Mouse (Mus musculus) cerebellum, adult 9-10 months (tissue): ENCODE measurements at regions not wholly inside any gene's neighbourhood (a gene's known extent, or its start where the extent isn't known, plus 50 kb on each side); places are given as distances from the start of the nearest gene placed in this dataset.

Experiments
- DNase-seq: peaks from one replicate; pipeline ENCODE4 v3.0.0; 2022

DNA sequence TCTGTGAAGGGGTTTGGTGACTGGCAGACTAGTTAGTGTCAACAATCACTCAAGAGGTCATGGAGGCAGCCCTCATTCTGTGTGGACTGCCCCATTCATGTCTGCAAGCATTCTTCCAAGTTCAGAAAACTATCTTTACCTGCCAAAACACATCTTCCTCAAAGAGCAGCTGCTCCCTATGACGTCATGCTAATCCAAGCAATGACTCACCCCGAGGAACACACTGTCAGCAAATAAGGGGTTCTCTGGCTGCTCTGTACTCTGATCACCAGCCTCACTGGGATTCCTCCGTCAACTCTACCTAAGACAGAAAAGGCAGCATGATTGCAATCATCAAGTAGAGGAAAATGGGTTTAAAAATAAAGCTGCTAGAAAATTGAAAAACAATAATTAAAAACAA lies 165.4 kb upstream of the Nabp1 start:
- DNase-seq = no peak

- DNase-seq = no peak
Measured at GRCm38 (mm10) chr1:51638519-51639302, 160.5 kb upstream of the Nabp1 start.

- peak; percentile 41 for DNase-seq
Measured at GRCm38 (mm10) chr1:51635881-51636515, 157.8 kb upstream of the Nabp1 start.

DNA sequence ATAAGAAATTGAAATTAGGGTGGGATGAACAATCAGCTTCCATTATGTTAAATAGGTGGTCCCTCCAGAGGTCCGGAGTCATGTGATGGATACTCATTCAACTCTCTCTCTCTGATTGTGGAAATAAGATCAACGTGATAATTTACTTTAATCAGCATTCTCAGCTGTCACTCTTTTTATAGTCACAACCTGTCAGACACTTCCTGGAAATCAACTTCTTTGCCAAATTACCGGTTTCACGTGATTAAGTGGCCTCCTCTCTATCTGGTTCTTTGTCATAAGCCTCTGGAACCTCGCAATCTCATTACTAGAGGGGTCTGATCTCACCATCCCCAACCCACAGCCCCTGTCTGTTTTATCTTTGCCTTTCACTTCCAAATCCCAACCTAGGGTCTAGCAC lies 155.6 kb upstream of the Nabp1 start:
- DNase-seq = no peak

DNA sequence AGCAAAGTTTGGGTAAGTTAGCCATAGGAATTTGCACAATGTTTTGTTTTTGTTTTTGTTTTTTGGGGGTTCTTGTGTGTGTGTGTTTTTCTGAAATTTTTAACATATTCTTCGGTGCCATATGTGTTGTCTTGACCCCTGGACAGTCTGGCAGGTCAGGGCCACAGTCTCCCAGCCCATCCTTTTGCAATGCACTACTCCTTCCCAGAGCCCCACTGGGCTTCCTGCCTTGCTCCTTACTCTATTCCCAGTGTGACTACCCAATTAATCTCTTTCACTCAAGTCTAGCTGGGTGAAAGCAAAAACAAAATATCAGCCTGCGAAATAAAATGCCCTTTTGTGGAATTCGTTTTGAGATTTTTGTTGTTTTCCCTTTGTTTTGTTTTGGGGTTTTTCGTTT lies 154.6 kb upstream of the Nabp1 start:
- no peak for DNase-seq

GRCm38 (mm10) chr1:51629848-51630247 lies 151.6 kb upstream of the Nabp1 start:
- peak; percentile 47 for DNase-seq

DNA sequence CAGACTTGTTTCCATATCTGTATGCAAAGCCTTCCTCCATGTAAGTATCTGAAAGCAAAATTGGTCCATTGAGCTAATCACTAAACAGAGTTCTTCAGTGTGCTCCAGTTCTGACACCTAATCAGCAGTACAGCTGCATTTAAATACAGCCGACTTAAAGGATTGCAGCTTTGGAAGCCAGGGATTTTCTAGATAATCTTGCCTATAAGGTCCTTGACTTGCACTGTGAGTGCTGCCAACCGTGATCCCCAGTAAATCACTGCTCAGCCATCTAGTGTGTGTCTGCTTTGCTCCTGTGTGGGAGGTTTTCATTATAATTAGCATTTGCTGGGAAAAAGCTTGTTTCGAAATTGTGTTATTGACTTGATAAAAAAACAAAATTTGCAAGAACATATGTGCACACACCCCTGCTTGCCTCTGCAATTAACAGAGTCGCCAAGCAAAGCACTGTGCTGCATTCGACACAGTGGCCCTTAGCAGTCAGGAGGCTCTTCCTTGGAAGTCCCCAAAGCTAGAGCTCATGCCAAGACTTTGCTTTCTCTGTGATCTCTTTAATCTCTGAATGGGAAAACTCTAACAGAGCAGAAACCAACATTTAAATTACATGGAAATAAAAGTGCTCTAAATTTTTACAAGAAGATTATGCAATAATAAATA lies 150.0 kb upstream of the Nabp1 start:
- no peak for DNase-seq

- DNase-seq = no peak
Measured at GRCm38 (mm10) chr1:51626303-51626702, 148.1 kb upstream of the Nabp1 start.

DNA sequence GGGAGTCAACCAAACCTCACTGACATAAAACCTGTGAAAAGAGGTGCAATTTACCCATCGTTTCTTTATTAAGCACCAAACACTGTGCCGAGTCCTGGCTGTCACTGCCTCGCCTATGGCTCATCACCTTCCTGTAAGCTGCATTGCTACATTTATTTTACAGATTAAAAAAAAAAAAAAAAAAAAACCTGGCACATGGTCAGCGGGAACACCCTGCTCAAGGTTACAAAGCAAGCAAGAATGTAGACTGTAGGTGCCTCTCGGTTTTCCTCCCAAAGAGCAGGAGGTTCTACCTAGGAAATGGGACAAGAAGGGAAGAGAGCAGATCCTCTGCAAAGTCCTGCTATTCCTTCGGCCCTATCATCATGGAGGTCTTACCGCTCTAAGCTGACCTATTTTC lies 146.9 kb upstream of the Nabp1 start:
- no peak for DNase-seq

DNA sequence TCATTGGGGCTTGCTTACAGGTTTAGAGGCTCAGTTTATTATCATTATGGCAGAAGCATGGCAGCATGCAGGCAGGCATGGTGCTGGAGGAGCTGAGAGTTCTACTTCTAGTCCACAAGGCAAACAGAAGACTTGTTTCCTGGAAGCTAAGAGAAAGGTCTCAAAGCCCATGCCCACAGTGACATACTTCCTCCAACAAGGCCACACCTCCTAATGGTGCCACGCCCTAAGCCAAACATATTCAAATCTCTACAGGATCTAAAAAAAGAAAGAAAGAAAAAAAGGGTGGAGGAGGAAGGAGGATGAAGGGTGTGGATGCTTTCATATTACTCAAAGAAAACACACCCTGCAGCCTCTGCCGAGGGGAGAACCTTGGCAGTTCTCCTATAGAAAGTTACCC lies 146.3 kb upstream of the Nabp1 start:
- DNase-seq = no peak

DNA sequence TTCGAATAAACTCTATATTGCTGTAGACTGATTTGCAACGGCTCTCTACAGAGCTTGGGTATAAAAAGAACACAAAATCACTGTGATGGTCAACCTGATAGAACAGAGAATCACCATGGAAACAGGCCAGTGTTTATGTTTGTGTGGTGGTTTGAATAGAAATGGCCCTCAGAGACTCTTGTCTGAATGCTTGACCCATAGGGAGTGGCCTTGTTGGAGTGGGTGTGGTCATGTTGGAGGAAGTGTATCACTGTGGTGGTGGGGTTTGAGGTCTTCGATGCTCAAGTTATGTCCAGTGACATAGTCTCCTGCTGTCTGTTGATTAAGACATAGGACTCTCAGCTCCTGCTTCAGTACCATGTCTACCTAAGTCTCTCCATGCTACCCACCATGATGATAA lies 144.8 kb upstream of the Nabp1 start:
- DNase-seq = no peak

DNA sequence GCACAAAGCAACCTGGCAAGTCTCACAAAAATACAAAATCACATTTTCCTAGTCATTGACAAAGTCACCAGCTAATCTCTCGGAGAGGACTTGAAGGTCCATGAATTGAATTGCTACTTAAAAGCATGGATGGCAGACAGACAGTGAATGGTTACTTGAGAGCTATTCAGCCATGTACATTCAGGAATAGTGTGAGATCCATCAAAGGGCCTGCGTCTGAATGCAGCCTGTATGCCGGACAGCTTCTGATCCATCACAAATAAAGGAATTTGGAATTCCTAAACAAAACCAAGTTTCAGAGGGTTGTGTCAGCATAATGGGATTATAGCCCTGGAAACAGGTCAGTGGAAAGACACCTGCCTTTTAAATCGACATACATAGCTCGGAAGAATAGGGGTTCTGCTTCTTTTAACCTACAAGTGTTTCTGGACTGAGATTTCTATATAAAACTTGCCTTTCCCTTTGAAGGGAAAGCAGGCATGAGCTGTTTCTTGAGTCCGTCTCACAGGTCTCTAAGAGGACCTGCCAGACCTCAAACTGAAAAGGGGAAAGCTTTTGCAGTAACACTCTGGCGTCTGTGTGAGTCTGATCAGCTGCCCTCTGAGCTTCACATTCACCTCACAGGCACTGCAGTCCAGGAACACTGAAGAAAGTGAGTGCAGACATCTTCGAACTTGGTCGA lies 144.1 kb upstream of the Nabp1 start:
- no peak for DNase-seq

GRCm38 (mm10) chr1:51621062-51621461 lies 142.8 kb upstream of the Nabp1 start:
- no peak for DNase-seq

- peak; percentile 63 for DNase-seq
Measured at GRCm38 (mm10) chr1:51617502-51618251, 139.5 kb upstream of the Nabp1 start.

- peak; percentile 57 for DNase-seq
Measured at GRCm38 (mm10) chr1:51616091-51616490, 137.9 kb upstream of the Nabp1 start.

- DNase-seq = peak; percentile 73
Measured at GRCm38 (mm10) chr1:51615523-51615922, 137.3 kb upstream of the Nabp1 start.

GRCm38 (mm10) chr1:51614700-51615099 lies 136.5 kb upstream of the Nabp1 start:
- DNase-seq = no peak

DNA sequence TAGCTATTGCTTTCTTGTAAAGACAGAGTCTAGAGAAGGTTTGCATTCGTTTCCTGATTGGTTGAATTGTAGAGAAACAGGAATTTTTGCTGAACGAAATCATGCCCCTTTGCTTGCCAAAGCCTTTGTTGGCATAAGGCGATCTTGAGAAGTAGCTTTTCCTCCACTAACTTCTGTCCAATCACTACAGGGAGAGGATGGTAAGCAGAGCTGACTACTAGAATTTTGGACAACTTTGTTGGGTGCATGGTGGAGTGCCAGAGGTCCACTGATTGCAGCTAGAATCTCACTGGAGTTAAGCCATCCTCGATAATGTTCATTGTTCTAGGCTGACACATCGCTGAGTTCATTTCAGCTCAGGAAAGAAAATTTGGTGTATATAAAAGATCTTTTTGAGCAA lies 131.1 kb upstream of the Nabp1 start:
- DNase-seq = no peak

DNA sequence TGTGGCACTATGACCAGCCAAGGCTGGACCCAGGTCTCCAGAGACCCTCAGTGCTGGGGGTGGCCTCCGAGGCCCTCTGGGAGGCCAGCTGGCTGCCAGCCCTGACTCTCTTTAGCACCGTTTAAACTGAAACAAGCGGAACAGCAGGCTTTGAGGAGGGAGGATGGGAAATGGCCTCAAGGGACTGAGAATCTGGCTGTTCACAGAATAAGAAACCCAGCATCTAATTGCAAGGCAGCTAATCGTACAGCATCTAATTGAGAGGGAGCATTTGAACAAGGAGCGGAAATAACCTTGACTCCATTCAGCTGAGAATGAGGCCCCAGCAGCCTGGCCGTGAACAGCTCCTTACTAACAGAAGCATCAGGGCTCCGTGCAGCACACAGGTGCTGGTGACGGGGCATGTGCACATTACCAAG lies 129.2 kb upstream of the Nabp1 start:
- DNase-seq = no peak

DNA sequence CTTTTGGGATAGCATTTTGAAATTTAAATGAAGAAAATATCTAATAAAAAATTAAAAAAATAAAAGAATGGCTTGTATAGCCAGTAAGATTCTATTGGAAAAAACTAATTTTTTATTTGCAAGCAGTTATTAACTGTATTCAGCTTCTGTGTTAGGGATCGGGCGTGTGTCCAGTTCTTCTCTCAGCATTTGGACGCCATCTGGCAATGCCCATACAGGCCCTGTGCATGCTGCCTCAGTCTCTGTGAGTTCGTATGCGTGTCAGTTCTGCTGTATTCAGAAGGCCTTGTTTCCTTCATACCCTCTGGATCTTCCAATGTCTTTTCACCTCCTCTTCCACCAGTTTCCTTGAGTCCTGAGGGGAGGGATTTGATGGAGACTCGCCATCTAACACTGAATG lies 123.8 kb upstream of the Nabp1 start:
- DNase-seq = no peak

DNA sequence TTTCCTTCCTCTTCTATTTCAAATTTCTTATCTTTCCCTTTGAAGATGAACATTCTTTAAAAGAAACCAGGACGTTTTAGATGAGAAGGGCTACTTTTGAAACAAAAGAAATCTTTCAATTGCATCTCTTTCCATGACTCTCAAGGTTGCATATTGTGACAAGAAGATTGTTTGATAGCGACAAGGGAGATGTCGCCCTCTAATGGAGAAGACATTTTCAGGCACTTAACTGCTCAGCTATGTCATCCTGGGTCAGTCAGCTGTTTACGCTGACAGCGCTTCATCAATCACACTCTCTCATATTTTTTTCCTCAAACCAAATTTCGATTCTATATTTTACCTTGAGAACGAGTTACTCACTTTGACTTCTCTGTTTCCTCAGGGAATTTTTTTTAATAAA lies 122.2 kb upstream of the Nabp1 start:
- peak; percentile 58 for DNase-seq

GRCm38 (mm10) chr1:51596935-51597820 lies 119.0 kb upstream of the Nabp1 start:
- DNase-seq = peak; percentile 93
